Mouse (Mus musculus): Measurements from ENCODE around the gene Slmap.
A peak's percentile ranks its signal among the peaks of the same experiment; 100 is the strongest.
"Not testable (repeated sequence)": the region's sequence is repeated elsewhere in the genome, so short reads cannot be mapped to it uniquely, and the experiment has no call there.

Slmap gene

DNA sequence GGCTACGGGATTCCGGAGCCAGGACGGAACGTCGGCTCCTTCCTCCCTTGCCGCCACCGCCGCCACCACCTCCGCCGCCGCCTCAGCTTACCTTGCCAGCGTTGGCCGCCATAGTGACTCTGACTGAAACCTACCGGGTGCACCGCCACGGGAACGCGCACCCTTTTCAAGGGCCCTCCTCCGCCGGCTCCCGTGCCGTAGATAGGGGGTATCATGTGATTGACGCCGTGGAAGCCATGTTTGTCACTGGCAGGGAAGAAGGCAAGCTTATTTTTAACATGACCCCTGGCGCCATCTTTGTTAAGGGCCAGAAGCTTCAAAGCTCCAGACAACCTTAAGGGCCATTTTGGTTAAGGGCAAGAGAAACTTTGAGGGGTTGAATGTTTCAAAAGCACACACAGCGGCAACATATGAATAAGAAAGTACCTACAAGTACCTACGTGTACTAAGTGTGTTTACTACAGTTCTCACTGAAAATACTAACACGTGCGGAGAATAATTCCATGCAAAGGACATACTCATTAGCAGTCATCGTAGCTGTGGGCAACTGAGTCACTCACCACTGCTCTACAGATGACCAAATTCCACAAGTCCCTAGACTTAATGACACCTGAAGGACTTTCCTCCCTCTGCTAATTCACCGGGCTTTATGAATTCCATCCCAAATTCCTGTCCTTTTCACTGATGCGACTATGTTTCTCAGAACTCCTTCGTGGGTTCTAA lies at the start of gene Slmap:
Gene Slmap, minus strand, starts transcription at position 175 of the 723 bp plus-strand sequence.
- peak; percentile 98 for DNase-seq

DNA sequence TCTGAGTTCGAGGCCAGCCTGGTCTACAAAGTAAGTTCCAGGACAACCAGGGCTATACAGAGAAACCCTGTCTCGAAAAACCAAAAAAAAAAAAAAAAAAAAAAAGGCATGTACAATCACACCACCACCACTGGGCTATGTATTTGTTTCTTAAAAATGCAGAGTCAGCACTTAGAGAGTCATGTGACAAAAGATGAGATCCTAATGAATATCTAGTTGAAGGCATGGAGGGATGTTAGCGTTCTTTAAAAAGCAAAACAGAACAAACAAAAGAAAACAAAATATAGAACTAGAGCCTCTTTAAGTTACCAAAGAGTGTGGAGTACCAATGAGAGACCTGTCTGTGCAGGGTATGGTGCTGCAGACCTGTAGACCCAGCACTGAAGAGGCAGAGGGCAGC lies 48.9 kb upstream of the Slmap start:
- no peak for DNase-seq

DNA sequence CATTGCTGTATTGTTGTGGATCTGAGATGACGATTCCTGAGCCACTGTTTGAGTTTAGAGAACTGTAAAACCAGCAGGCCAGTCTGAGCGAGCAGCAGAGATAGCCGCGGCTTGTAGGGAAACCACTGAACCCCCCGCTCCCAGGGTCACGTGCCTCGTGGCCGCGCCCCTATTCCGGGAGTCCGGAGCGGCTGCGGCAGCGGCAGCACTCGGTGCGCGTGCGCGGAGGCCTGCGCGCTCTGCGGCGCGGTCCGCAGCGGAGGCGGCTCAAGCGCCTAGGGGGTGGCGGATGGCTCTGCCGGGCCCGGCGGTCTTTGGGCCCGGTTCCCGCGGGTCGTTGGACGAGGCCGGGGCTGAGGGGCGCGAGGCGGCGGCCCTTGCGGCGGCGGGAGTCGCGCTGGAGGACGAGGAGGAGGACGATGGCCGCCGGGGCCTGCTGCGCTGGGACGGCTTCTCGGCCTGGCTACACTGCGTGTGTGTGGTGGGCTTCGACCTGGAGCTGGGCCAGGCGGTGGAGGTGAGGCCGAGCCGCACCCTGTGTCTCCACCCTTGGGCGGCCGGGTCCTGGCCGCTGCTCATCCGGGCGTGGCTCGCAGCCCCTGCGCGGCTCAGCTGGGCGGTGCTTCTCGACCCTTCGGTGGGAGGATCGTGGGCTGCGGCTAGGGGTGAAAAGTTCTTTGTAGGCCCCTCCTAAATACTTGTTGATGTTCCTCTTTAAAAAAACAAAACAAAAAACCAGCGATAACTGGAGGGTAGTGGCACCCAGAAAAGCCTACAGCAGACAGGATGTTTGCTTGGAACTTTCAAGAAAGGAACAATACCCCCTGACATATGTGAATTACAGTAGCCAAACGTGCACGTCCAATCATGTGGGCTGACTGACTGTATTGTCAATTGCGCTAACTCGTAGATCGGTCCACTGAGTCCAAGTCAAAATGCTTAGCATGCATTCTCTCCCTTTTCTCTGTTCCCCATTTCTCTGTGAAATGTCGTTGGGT lies 44.9 kb upstream of the Slmap start:
- peak; percentile 94 for DNase-seq

DNA sequence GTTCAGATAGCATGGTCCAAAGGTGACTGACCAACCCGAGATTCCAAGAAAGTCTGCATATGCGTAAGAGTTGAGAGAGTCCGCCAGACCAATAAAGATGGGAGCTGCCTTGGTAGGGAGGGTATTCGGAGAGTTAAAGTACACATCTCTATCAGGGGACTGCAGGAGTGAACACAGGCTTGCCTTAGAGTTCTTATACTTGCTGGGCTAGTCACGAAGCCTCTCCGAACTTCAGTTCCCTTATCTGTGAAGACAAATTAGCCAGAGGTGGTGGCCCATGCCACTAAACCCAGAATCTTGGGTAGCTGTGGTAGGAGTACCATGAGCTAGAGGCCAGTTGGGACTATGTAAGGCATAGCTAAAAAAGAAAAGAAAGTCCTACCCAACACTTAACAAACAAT lies 44.1 kb upstream of the Slmap start:
- peak; percentile 53 for DNase-seq

DNA sequence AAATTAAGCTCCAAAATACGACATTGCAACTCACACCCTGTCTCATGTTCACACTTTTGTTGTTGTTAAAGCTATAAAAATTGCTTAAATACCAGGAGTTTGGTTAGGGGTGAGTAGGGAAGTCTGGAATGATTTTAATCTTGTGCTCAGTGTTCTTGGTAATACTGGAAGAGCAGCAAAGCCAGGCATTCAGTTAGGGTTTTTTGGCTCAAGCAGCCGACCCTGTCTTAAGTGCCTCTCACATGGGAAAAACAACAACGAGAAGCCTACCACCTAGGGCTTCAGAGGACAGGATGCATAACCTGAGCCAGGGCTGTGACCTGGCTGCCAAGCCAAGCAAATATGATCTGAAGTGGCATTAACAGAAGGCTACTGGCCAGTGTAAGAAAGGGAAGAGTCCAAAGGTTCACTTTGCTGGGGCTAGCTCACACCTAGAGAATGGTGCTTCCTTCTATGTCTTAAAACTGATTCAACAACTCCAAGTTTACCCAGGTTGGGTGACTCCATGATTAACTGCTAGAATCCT lies 41.6 kb upstream of the Slmap start:
- no peak for DNase-seq

DNA sequence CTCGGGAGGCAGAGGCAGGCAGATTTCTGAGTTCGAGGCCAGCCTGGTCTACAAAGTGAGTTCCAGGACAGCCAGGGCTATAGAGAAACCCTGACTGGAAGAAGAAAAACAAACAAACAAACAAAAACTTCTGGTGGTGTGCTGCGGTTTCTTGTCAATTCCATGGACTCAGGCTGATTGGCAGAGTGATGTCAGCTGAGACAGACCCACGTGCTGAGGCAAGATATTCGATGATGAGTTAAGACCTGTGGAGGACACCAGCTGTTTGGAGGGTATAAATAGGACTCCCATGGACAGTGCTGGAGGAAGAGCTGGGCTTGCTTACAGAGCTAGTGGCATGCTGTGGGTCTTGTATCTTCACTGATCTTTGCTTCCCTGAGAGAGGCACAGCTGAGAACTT lies 38.8 kb upstream of the Slmap start, which contains the start of gene Dennd6a:
Gene Dennd6a, plus strand, starts transcription at position 301 of the 400 bp plus-strand sequence.
- not testable (repeated sequence) for DNase-seq

DNA sequence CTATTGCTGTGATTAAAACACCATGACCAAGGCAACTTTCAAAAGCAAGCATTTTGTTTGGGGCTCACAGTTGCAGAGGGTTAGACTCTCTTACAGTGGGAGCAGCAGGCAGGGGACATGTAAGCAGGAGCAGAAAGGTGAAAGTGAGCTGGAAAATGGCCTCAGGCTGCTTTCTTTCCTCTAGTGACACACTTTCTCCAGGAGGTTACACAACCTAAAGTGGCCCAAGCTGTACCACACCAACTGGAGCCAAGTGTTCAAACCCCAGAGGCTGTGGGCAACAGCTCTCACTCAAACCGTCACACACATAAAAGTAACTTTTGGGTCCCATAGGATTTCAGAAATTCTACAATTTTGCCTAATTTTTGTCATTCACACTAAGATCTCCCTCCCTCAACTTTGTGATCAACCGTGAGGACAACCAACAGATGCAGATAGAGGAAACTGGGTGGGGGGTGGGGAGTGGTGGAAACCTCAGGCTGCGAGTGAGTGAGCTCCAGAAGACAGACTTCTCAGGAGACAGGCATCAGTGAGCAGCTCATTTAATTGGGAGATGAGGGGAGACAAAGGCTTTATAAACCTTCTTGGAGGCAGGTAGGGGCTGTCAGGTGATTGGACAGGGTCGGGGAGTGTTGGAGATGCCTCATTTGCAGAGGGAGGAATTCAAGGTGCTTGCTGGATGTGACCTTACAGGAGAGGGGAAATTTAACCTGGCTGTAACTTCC lies 37.4 kb upstream of the Slmap start:
- DNase-seq: no peak

DNA sequence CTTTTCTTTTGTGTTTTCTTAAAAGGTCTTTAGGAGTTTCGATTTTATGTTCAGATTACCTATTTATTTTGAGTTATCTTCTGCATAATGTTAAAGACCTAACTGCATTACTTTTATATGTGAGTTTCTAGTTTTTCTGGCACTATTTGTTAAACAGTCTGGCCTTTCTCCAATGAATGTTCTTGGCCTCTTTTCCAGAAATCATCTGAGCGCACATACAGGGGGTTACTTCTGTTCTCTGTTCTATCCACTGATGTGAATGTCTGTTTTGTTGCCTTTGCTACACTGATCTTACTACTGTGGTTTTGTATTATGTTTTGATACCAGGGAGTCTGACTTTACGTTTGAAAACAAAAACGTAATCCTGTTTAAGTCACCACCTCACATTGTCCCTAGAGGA lies 35.1 kb upstream of the Slmap start:
- DNase-seq: no peak

DNA sequence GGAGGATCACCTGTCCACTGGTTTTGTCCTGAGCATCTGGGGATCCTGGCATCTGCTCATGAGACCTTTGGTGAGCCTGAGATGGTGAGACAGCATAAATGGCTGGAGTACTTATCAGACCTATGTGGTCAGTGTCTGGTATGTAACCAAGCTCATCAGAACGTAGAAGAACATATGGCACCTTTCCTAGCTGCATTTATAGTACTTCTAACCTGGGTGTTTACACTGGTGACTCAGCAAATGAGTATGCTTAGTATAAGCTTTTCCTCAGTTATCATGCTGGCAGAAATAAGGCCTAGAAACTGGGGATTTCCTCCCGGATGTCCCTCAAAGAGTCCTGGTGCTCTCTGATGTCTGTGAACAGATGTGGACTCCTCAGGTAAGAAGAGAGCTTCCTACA lies 27.5 kb upstream of the Slmap start:
- no peak for DNase-seq

DNA sequence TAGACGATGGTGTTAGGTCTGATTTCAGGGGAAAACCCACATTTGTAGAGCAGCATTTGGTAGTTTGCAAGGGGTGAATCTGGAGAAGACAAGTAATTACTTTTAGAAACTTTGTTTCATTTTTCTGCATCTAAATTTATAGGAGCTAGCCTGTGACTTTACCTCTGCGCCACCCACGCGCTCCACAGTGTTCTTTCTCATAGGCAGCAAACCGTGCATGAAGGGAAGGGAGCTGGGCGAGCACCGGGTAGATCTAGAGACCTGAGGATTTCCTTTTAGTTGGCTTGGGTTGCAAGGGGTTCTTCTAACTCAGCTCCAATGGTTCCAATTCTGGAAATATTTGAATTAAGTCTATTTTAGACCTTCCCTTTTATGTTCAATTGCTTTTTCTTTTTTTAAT lies 23.8 kb upstream of the Slmap start:
- DNase-seq: no peak

DNA sequence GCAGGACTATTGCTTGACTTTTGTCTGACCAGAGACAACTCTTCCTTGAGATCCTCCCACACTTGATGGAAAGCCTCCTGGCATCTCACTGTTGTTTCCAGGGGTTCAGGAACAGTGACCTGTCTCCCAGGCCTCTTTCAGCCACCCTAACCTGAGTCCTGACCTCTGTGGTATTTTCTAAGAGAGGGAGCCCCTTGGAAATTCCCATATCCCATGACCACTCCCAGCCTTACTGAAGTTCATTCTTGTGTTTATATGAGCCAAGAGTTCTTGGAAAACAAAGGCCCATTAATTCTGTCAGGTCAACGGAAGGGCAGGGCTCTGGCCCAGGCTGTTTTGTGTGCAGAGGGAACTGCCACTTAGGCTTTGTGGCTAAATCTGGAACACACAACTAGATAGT lies 22.9 kb upstream of the Slmap start:
- no peak for DNase-seq

DNA sequence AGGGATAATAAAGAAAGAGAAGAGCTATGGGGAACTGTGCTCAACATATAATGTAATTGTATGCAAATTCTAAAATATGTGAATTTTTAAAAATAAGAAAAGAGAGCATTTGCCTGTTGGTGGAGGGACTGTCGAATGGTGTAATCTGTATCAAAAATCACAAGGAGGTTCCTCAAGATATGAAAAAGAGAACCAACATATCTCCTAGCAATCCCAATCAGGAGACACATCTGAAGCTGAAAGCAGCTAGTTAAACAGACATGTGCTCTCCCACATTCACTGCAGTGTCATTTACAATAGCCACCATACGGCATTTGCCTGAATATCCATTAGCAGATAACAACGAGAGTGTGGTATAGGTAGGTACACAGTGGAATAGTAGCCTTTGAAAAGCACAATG lies 18.1 kb upstream of the Slmap start:
- no peak for DNase-seq

DNA sequence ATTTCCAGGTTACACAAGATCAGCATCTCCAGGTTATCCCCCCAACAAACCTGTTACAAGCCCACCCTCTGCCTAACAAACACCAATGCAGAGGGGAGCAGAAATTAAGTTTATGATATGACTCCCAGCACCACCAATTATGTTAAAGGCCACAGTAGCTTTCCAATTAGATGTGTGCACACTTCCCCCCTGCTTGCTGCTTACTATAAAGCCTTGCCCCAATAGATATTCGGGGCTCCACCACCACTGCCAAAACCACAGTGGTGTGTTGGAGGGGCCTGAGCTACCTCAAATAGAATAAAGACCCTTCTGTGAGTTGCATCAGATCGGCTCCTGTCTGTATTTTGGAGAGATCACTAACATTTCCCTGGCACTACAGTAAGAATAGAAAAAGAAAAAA lies 17.7 kb upstream of the Slmap start:
- DNase-seq: no peak

DNA sequence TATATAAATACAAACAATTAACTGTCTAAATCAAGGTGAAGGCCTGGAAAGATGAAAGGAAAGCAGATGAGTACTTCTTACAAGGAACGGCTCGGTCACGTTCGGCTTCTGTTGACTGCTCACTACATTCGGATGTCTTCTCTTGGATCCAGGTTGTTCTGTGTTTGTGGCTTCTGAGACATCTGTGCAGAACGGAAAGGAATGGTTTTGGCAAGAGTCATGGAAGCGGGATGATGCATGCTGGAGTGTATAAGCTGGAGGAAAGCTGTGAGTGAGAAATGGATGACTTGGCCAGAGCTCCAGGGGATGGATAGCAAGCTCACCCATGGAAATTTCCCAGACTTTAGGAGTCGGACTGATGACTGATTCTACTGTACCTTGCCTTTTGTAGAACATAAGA lies 16.0 kb upstream of the Slmap start:
- no peak for DNase-seq

DNA sequence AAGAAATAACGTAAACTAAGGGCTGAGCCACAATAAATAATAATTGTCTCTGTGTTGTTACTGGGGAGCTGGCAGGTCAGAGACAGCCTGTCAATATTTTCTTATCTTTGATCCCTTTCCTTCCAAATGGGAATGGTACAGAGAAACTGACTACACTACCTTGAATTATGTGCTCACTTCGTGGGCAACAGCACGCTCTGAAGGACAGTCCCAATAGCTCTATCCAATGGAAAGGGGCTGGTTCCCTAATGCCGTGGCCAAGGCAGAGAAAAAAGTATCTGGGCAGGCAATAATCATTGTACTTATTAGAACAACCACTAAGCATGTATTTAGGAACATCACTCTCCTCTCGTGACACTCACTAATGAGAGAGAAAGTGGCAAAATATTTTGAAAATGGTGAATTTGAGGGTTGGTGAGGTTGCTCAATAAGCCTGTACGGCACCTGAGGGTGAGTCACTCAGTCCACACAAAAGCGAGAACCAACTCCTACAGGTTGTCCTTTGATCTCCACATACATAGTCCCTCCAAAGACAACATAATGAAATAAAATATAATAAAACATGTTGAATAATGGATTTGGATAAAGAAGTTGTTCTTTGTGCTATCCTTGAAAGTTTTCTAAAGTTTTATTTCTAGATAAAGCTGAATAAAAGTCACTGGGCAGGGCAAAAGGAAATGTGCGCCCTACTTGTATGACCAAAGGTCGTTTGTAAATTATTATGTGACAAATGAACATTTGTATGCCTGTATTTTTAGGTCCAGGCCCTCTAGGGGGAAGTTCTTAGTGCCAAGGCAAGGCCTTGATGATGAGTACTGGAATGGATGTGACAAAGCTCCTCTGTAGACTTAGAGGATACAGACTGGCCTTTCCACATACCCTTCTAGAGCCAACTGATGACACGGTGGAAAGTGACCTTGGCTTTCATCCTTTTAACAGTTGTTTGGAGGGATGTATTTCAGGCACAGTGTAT lies 13.1 kb upstream of the Slmap start:
- DNase-seq: no peak

DNA sequence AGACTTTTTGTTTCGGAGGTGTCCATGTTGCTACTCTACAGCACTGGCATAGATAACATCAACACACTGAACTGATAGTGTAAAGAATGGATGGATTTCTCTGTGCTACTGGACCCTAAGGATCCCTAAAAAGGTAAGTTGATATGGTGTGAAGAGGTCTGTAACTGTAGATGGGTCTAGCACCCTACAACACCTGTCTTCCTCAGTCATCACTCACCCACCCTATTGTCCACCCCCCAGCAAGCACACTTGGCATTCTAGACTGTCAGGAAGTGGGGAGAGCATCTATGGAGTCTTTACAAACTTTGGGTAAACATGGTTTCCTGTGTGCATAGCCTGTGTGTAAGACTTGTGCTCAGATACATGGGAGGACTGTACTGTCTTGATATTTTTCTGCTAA lies 7.4 kb upstream of the Slmap start:
- no peak for DNase-seq

DNA sequence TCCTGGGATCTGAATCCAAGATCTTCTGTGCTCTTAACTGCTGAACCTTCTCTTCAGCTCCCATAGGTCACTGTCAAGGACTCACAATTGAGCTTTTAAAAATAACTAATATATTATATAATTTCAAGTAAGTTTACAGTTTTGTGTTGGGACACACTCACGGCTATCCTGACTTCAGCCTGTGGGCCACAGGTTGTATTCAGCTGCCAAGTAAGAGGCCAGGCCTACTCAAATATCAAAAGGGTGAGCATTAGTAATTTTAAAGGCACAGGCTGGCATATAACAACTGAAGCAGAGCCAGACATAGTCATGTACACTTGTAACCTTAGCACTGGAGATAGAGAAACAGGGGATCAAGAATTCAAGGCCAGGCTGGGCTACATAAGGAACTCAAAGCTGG lies 5.8 kb upstream of the Slmap start:
- no peak for DNase-seq

DNA sequence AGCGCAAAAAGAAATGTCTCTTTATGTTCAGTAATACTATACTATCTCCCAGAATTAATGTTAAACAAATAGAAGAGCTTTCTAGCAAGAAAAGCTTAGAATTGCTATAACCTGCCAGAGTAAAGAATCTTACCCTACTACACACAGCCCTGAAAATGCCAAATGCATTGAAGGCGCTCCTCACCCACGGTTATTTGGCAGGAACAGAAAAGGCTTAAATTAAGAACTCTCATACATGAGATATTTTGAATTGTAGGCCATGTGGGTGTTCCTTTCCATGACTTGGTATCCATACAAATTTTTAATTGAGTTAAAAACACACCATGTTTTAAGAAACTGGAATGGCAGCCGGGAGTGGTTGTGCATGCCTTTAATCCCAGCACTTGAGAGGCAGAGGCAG lies 4.5 kb upstream of the Slmap start:
- DNase-seq: no peak

DNA sequence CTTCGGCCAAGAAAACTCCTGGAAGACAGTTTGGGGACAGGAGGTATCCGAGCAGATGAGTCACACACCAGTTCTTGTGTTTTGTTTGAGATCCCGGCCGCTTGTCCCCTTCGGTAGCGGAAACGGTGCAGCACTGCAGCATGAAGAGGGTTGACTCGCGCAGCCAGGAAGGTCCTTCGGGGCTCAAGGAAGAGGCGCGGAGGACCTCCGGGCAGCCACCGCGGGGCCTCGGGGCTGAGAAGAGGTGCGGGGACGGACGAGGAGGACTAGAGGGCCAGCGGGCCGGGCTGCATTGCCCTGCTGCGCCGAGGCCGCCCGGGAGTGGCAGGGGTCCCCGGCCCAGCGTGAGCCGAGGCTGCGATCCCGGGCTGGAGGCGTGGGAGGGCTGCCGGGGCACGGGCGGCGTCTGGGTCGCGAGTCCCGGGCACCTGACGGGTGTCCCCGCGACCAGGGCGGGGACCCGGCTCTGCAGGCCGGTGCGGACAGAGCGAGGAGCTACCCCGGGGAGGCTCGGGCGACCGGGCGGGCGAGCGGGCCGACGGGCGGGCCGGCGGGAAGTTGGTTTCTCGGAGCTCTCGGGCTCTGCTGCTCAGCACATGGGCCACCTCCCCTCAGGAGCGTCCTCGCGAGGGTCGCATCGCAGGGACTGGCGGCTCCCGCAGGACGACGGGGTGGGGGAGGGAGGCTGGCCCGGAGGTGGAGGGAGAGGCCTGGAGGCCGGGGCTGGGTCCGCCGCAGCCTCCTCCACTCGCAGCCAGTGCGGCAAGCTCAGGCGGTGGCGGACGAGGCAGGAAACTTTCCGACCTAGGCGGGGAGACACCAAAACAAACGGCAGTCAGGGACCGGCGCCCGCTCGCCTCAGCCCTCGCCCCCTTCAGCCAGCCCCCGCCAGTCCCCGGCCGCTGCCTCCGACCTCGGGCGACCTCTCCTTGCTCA lies 642 bp downstream of the Slmap start:
- peak; percentile 69 for DNase-seq

DNA sequence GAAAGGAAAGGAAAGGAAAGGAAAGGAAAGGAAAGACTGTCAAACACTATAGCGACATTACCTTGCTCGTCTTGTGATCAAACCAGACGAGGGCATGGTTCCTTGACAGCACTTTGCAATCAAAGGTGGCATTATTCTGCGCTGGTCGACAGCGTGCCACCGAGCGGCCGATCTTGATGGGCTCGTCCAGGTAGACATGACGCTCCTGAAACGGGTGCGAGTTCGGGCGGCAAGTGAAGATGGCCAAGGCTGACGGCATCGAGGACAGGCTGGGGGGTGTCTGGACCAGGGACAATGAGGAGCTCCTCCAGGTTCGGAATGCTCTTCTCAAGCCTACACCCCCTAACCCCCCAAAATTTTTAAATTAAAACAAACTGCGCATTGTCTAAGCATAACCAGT lies 1.5 kb downstream of the Slmap start:
- peak; percentile 49 for DNase-seq

DNA sequence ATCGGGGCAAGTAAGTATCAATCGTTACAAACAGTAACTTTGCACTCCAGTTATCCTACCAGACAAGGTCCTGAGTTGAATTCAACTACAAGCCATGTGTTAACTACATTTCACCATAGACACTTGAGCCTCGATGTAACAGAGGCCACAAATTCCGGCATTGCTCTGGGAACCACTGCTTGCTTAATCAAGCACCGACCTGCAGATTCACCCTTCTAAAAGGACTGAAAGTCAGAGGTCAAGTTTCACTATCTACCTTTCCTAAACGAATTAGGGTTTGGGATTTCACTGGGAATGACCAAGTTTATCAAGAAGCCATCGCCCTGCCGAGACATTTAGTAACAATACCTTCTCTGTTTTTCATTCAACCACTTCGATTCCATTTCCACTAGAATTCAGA lies 2.0 kb downstream of the Slmap start:
- no peak for DNase-seq
